Mouse (Mus musculus): Measurements from ENCODE around the gene Kcnk6.

- no peak for TF ChIP-seq CTCF (IDR thresholded peaks at IDR 0.05; ENCODE audit: control insufficient read depth, insufficient read depth, insufficient read length)
- no peak for TF ChIP-seq MYOG (IDR thresholded peaks at IDR 0.05; ENCODE audit: control insufficient read depth, extremely low read depth, insufficient read length)
Observed at GRCm38 (mm10) chr7:29178106-29178505, 54.2 kb downstream of the Kcnk6 start.
